Mouse (Mus musculus): ENCODE measurements around the gene Mns1.

Gene Mns1

DNA sequence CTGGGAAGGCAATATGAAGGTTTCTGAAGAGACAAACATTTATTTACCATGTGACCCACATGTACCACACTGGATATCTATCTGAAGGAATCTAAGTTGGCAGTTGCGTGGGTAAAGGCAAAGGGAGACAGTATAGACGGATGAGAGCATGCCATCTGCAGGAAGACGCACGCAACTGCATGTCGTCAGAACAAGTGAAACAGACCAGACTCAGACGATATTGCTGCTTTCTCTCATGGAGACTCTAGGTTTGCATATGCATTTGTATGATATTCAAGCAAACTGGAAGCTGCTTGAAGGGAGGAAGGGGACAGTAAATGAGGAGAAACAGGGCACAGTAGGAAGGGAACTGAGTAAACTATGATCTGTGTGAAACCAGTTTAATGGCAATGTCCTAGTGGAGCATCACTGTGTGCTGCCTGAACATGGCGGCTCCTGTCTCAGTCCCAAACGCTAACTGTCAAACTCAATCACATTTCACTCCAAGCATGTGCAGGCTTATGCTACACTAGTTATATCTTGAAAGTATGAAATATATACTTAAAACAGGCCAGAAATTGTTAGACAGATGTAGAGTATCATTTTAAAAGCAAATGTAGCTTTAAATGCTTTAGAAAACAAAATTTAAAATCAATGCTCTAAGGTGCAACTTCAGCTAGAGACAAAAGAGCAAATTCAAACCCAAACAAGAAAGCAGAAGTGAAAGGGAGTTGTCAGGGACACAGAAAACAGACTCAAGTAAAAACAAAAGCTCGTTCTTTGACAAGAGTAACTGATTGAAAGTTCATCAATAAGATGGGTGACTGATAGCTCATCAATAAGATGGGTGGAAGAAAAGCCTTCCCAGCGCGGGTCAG is 30.0 kb downstream of the Mns1 start:
- peak; percentile 35 to 61 for DNase-seq (ENCODE audit: low read depth in 2 of 2, low spot score in 2 of 2)

DNA sequence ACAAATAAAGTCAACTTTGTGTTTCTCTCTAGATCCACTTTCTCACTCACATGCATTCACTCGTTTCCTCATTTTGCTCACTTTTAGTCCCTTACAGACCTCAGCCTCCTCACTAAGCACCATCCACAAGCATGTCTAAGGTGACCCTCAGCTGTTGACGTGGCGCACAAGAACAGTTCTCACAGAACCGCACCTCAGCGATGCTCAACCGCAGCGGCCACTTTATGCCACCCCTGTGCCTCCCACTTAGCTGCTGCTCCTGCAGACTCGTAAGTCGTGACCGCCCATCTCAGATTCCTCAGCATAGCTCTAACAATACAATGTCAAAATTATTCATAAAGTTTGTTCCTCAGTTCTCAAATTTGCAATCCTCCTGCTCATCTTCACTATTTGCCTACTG is 30.8 kb downstream of the Mns1 start:
- no peak for DNase-seq (ENCODE audit: low read depth in 2 of 2, low spot score in 2 of 2)

DNA sequence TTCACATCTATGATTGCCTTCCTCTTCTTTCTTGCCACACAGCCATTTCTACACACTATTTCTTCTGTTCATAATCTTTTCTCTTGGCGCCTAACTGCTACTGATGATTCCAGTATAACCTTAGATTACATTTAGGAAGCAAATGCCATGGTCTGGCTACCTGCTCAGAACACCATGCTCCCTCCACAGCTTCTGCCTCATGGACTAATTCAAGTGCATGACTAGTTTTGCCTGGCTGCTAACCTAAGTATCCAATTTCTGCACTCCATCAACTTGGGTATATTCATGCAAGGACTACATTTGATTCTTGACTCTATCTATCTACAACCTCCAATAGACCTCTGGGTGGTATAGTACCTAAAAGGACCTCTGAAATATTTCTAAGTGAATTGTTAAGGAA is 32.0 kb downstream of the Mns1 start:
- no peak for DNase-seq (ENCODE audit: low read depth in 2 of 2, low spot score in 2 of 2)

DNA sequence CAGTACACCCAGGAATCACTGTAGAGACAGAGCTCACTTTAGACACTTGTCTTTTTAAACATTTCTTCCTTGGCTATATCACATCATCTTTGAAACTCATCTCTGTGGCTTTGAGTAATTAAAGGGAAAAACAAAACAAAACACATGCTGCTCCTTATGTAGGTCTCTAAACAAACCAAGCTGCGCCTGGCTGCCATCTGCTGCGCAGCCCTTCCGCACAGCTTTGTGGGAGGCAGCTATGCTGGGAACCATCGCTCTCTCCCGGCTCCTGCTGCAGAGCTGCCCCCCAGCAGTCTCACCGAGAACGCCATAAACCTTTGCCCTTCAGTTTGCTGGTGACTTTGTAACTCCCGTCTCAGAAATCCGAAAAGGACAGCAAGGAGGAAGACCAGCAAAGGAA is 37.7 kb downstream of the Mns1 start:
- no peak for DNase-seq (ENCODE audit: low read depth in 2 of 2, low spot score in 2 of 2)

DNA sequence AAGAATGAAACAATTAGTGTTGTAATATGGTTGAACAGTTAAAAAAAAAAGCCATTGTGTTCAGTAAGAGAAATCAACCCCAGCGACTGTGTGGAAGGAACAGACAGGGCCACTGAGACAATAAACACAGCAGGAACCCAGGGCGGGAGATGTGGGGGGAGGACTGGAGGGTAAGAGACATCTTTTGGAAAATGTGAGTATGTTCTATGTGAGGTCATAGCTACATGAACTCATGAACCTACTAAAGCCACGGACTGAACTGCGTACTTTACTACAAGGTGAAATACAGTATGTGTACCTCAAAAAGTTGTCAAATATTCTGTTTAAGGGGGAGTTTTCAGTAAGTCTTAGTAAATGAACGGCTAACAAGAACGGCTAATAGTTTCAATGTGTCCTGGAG is 39.5 kb downstream of the Mns1 start:
- no peak for DNase-seq (ENCODE audit: low read depth in 2 of 2, low spot score in 2 of 2)

DNA sequence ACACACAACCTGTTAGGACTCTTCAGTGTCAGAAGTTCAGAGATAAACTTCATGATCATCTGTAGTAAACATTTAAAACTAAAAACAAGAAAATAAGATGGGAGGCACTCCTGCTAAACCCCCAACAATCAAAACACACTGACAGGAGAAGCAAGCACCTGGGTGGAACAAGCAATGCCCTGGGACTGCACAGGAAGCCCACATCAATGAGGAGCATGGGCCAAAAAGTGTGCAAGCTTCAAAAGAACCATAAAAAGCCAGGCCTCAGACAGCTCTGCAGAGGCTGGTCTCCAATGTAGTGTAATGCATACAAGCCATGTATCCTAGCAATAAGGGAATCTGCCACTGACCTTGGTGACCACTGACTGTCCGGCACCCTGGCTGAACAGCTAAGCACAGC is 41.5 kb downstream of the Mns1 start:
- DNase-seq (ENCODE audit: low read depth in 2 of 2, low spot score in 2 of 2), result peak; percentile 4 to 19

DNA sequence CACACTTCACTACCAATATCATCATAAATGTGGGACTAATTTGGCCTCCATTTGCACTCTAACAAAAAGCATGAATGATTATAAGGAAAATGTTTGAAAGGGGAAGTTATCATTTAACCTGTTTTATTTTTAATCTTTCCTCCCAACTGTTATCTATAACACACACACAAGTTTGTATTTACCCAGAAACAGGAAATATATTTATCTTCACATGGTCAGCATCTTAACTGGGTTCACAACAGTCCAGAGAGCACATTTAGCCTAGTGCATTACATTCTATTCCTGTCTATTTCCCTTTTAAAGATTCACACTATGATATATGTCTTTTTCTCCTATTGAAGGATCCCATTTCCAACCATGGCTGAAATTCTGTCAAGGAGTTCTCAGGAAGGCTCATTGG is 50.7 kb downstream of the Mns1 start:
- no peak for DNase-seq (ENCODE audit: low read depth in 2 of 2, low spot score in 2 of 2)

DNA sequence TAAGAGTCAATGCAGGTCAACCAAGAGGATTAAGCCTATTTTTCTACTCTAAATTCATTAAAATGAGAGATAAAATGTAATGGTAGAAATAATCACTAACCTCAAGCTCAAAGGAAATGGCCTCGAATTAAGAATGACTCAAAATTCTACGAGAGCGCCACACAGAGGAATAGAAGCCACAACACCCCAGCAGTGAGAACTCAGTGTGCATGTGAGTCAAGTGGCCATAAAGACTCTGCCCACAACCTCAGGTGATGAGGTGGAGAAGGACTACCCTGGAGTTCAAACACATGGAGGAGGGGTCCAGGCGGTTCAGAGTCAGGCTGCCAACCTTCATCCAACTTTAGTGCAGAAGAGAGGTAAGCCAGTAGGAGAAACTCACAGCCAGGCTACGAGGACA is 51.3 kb downstream of the Mns1 start:
- DNase-seq (ENCODE audit: low read depth in 2 of 2, low spot score in 2 of 2), result no peak

DNA sequence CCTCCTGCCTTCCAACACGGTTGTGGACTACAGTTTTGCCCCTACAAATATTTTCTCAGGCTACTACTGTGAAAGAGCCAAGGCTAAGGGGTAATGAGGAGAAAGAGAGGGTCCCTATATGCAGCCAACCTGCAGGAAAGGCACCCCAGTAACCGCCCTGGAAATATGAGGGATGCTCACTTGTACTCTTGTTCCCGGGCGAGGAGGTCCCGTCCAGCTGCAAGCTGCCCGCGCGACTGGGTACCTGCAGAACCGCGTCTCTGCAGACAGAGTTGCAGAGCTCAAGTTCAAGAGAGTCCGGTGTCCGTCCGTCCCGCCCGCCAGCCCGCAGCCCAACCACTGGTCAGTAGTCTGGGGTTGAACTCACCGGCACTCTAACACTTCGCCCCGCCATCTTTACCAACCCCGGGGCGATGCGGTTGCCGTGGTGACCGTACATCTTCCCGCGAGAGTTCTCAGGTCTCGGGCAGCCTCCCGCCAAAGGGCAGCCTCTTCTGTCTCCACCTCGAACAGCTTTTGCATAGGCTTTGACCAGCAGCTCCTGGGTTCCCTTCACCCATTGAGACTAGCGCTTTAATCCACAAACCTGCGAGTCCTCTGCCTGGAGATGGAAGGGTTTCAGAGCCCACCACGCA is 53.9 kb downstream of the Mns1 start:
- DNase-seq (ENCODE audit: low read depth in 2 of 2, low spot score in 2 of 2), result peak; percentile 82 to 88

DNA sequence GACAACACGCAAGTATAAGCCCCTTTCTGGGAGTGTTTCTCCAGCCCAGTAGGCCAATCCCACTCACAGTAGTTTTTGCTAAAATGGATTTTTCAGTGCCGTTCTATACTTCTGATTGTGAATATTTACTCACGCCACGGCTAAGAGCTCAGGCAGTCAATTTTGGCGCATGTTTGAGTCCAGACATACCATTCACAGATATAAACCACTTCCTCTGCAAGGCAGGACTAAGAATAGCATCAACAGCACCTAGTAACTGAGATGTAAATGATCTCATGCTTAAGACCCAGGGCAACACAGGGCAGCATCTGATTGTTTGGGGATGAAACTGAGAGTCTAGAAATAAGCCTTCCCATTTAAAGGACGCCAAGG is 54.4 kb downstream of the Mns1 start, which contains the start of gene Tex9:
Gene Tex9, minus strand, starts transcription at position 19 of the 372 bp plus-strand sequence.
- no peak for DNase-seq (ENCODE audit: low read depth in 2 of 2, low spot score in 2 of 2)

DNA sequence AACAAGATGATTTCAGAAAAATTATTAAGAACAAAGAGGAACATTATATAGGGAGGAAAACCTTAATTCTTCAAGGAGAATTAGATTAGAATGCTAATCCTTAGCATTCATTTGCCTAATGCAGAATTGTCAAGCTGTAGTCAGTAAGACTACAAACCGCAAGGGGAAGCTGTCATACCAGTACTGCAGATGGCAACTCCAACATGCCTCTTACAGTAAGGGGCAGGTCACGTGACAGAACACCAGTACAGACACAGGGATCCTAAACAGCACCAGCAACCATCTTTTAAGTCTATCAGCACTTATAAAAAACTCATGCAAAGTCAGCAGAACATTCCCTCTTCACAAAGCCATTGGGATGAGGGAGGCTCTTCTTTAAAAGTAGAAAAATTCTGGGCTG is 55.7 kb downstream of the Mns1 start:
- DNase-seq (ENCODE audit: low read depth in 2 of 2, low spot score in 2 of 2), result peak; percentile 35 to 42

DNA sequence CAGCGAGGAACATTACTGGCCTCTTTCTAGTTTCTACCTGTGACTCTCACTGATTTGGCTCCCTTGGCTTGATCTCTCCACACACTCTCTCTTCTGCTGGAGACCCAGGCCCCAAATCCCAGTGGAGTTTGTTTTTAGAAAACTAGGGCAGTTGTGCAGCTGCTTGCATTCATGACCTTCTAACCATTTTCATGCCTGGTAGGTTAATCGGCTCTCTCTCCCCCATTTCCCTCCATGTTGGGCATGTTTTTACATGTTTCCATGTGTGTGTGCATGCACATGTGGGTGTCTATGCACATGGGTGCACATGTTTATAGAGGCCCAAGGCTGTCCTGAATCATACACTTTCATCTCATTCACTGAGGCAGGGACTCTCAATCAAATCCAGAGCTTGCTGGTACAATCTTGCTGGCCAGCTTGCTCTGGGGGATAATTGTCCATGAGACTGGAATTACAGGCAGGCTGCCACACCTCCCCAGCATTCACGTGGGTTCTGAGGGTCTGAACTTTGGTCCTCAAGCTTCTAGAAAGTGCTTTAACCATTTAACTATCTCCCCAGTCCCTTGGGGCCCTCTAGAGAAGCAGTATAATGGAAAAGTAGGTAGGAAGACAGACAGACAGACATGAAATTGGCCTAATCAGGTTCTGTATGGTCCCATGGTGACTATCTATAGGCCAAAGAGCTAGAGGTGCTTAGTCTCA is 56.3 kb downstream of the Mns1 start:
- no peak for DNase-seq (ENCODE audit: low read depth in 2 of 2, low spot score in 2 of 2)

DNA sequence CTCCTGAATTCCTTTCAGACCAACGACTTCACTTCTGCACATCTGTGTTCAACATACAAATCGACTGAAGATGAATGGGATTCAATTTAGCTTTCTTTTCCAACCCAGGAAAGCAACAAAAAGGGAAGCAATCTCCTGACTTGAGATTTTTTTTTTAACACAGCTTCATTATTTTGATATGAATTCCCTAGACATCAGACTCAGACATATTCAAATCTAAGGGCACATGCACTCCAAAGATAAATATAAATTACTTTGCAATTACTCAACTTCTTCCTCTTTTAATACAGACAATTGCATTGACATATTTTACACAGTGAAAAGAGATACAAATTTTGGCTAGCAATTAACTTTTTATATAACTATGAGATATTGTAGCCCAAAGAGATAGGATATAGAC is 58.9 kb downstream of the Mns1 start:
- DNase-seq (ENCODE audit: low read depth in 2 of 2, low spot score in 2 of 2), result no peak

DNA sequence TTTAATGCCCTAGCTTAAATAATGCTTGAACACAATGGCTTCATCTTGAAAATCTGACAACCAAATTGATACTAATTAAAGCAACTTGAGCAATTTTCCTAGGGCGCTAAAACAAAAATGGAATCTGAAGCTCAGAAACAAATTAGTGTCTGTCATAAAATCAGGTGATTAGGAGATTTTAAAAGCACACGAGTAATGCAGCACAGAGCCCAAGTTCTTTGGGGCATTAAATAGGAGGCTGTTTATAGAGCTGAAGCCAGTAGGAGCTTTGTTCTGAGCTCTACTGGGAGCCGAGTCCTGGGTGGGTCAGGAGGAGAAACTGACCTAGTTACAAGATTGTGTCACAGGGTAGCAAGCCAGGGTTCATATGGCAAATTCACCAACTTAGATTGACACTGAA is 59.4 kb downstream of the Mns1 start:
- DNase-seq (ENCODE audit: low read depth in 2 of 2, low spot score in 2 of 2), result no peak
